Mouse (Mus musculus) forebrain, embryonic 16.5 days (tissue): ENCODE results near the gene Gm36079. TPM values are rescaled to one million over a fixed set of nuclear protein-coding genes. Genes with fewer than 3 reads are reported as not detected.
"Not testable (repeated sequence)": the region's sequence is repeated elsewhere in the genome, so short reads cannot be mapped to it uniquely, and the experiment has no call there.

Experiments
- ATAC-seq: fragments of 200-750 bp; cut with Nextera tagmentation; 2 replicates; pipeline ENCODE4 v1.8.0; 2017; ENCODE audit warnings: mild to moderate bottlenecking, moderate library complexity
- H3K27ac ChIP-seq: fragments of 300-500 bp; sonication (generic); 2 replicates; pipeline ENCODE4 v1.5.1; 2014; ENCODE audit warnings: low read length, control low read depth
- H3K27me3 ChIP-seq: fragments of 300-500 bp; sonication (generic); replicated peaks from 2 replicates; pipeline ENCODE4 v1.6.1; 2014; ENCODE audit warnings: low read length; ENCODE audit not compliant: control insufficient read depth, insufficient read depth
- H3K36me3 ChIP-seq: fragments of 300-500 bp; sonication (generic); 2 replicates; pipeline ENCODE4 v1.6.1; 2014; ENCODE audit not compliant: control insufficient read depth, insufficient read depth
- H3K4me1 ChIP-seq: fragments of 300-500 bp; sonication (generic); replicated peaks from 2 replicates; pipeline ENCODE4 v1.6.1; 2014; ENCODE audit warnings: low read length; ENCODE audit not compliant: control insufficient read depth, insufficient read depth
- H3K4me2 ChIP-seq: fragments of 300-500 bp; sonication (generic); 2 replicates; pipeline ENCODE4 v1.6.1; 2014; ENCODE audit warnings: mild to moderate bottlenecking, low read length, control low read depth
- H3K4me3 ChIP-seq: fragments of 300-500 bp; sonication (generic); replicated peaks from 2 replicates; pipeline ENCODE4 v1.5.1; 2014; ENCODE audit warnings: mild to moderate bottlenecking, low read length, control low read depth
- H3K9ac ChIP-seq: fragments of 300-500 bp; sonication (generic); replicated peaks from 2 replicates; pipeline ENCODE4 v1.6.1; 2014; ENCODE audit warnings: low read depth, low read length, control low read depth
- H3K9me3 ChIP-seq: fragments of 300-500 bp; sonication (generic); 2 replicates; pipeline ENCODE4 v1.6.1; 2016; ENCODE audit warnings: low read length; ENCODE audit not compliant: control insufficient read depth
- WGBS: fragments of 180-500 bp; shearing (Covaris S2); extraction: QIAGEN DNeasy Blood & Tissue Kit; methylation state at CpG from one replicate; pipeline ENCODE4 v1.1.7; 2014; 5-methylcytosine and 5-hydroxymethylcytosine counted together
- polyA plus RNA-seq: library from polyadenylated mRNA; unstranded; fragments of >200 nt; fragmentation: Nextera tagmentation; extraction: Ambion mirVana; gene quantifications from 2 replicates; pipeline ENCODE4 v1.2.1, GENCODE M21; 2015

Gene Gm36079
- not detected in 2 replicates for polyA plus RNA-seq

DNA sequence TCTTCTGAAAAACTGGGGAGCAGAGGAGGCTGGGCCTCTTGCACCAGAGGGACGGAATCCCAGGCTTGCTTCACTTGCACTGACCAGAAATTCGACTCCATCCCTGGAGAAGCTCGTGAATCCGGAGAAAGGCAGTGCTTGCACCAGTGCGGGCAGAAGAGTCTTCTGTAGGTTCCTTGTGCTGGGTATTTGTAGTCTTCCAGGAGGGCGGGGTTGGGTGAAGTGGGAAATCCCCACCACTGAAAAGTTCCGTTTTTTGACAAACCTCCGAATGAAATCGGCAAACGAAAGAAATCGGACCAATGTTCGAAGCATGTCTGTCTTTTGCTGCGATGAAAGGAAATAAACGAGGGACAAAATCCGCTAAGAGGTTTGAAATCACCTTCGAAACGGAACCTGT, at the start of gene Gm36079:
TSS of gene Gm36079 (minus strand) at position 101 of the 400 bp plus-strand sequence.
- H3K4me3 ChIP-seq, H3K36me3 ChIP-seq, H3K4me2 ChIP-seq, H3K4me1 ChIP-seq, H3K9me3 ChIP-seq, H3K27ac ChIP-seq, H3K9ac ChIP-seq, ATAC-seq: not testable (repeated sequence)
- no CpG with 5 or more reads among the region's 17 CpGs for WGBS
- H3K27me3 ChIP-seq, result peaks cover 11% of the 10 kb centered on the region; the same call in 1 of the 2 replicates

DNA sequence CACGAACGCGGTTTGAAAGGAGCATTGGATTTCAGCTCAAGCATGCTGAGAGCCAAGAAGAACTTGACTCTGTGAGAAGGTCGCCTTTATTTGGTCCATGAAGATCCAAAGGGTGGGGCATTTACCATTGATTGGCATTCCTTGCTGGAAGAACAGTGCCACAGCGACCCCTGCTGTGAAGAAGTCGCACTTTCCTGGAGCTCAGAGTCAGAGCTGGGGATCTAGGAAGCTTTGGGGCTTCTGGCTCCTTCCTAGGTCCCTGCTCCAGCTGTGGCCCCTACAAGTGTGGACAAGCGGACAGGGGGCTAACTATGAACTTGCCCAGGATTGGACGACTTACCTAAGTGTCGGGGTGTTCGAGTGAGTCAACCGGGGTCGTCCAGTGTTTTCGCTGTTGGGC, 44.1 kb upstream of the Gm36079 start:
- H3K27me3 ChIP-seq, result not testable (repeated sequence)
- no CpG with 5 or more reads among the region's 13 CpGs for WGBS

DNA sequence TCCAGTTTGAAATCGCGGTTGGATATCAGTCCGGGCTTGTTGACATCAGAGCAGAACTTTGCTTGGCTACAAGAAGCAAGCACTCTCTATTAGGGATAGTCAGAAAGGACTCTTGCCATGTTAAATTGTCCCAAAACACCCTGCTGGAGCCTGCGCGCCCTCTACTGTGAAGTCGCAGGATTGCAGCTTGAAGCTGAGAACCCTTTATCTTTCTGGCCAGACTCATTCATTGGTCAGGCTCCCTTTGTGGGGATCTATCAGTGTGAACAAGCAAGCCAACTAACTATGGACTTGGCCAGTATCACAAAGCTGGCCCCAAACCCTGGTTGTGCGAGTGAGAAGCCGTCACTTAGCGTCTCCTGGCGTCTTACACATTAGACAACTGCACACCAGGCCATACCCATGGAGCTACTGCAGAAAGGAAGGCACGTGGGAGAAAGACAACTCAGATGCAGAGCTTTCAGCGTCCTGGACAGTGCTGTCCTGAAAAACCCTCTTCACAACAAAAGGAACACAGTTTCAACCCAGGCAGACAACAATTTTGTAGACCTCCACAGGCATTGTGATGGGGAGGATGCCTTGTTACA, 43.3 kb upstream of the Gm36079 start:
- H3K27me3 ChIP-seq, H3K9ac ChIP-seq, H3K27ac ChIP-seq, H3K36me3 ChIP-seq, H3K4me2 ChIP-seq, H3K4me3 ChIP-seq, H3K9me3 ChIP-seq, ATAC-seq, H3K4me1 ChIP-seq: not testable (repeated sequence)
- no CpG with 5 or more reads among the region's 12 CpGs for WGBS

More for the DNA sequence above, 44.1 kb upstream of the Gm36079 start:
- not testable (repeated sequence) for H3K4me3 ChIP-seq, H3K4me1 ChIP-seq, H3K27ac ChIP-seq, H3K9me3 ChIP-seq, ATAC-seq, H3K4me2 ChIP-seq, H3K9ac ChIP-seq, H3K36me3 ChIP-seq

DNA sequence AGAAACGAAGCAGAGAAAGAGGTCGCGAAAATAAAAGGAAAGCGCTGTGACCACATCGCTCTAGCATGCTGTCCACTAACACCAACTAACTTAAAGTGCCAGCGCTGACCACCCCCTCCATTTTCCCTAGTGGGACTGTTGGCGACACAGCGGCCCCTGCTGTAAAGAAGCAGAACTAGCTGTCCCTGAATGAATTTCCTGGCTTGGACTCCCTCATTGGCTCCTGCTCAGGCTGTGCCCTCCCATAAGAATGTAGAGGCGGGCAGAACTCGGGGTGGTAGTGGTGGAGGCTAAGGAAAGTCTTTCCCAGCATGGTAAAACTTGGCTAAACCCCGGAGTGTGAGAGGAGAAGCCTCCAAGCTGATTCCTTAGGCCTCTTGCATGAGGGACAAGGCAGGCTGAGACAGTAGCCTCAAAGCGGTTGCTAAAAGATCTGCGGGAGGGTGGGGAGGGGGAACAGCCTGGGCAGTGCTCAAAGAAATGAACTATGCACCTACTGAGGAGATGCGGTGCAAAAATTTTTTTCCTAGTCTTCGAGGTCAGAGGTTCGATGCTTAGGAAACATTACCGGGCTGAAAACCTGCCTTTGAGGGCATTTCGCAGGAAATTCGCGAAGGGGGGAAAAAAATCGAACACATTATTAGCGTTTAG, 36.8 kb upstream of the Gm36079 start:
- no CpG with 5 or more reads among the region's 22 CpGs for WGBS
- H3K4me3 ChIP-seq, H3K36me3 ChIP-seq, H3K9me3 ChIP-seq, H3K4me2 ChIP-seq, H3K27me3 ChIP-seq, H3K9ac ChIP-seq, H3K27ac ChIP-seq, H3K4me1 ChIP-seq: not testable (repeated sequence)
- peak; percentile 58; the same call in 1 of the 2 replicates for ATAC-seq

GRCm38 (mm10) chr13:120062903-120063302, 36.1 kb upstream of the Gm36079 start:
- H3K36me3 ChIP-seq, ATAC-seq, H3K9ac ChIP-seq, H3K9me3 ChIP-seq, H3K27me3 ChIP-seq, H3K4me1 ChIP-seq, H3K4me3 ChIP-seq, H3K4me2 ChIP-seq, H3K27ac ChIP-seq: not testable (repeated sequence)
- WGBS, result no CpG with 5 or more reads among the region's 4 CpGs

DNA sequence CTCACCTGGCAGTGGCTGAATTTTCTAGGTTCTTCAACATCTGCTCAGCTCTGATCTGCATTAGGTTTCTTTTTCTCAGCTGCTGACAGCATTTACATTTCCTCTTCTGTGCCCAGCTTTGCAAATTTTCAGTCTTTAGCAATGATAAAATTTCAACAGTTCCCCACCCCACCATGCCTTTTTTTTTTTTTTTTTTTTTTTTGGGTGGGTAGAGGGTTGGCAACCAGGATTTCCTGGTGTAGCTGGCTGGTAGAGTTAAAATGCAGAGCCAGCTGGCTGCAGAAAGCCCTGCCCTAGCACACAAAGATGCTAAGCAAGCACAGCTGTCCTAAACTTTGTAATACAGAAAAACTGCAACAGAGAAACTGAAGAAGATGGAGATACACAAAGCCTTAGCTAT, 25.3 kb upstream of the Gm36079 start, which contains the start of gene Gm21188:
TSS of gene Gm21188 (minus strand) at position 110 of the 400 bp plus-strand sequence.
- not testable (repeated sequence) for H3K4me2 ChIP-seq, H3K9me3 ChIP-seq, H3K9ac ChIP-seq, H3K27ac ChIP-seq, ATAC-seq, H3K27me3 ChIP-seq, H3K36me3 ChIP-seq, H3K4me3 ChIP-seq, H3K4me1 ChIP-seq

- not testable (repeated sequence) for H3K4me3 ChIP-seq, H3K36me3 ChIP-seq, H3K9me3 ChIP-seq, H3K27me3 ChIP-seq, H3K4me1 ChIP-seq, ATAC-seq, H3K27ac ChIP-seq, H3K9ac ChIP-seq, H3K4me2 ChIP-seq
- no CpG with 5 or more reads among the region's 5 CpGs for WGBS
These were observed 21.8 kb upstream of the Gm36079 start for GRCm38 (mm10) chr13:120048608-120049007.

- H3K4me2 ChIP-seq, H3K36me3 ChIP-seq, H3K27me3 ChIP-seq, H3K27ac ChIP-seq, H3K4me1 ChIP-seq, H3K9ac ChIP-seq, H3K4me3 ChIP-seq, H3K9me3 ChIP-seq, ATAC-seq: not testable (repeated sequence)
- no CpG with 5 or more reads among the region's 2 CpGs for WGBS
These were observed 21.4 kb upstream of the Gm36079 start for GRCm38 (mm10) chr13:120048186-120048585.

DNA sequence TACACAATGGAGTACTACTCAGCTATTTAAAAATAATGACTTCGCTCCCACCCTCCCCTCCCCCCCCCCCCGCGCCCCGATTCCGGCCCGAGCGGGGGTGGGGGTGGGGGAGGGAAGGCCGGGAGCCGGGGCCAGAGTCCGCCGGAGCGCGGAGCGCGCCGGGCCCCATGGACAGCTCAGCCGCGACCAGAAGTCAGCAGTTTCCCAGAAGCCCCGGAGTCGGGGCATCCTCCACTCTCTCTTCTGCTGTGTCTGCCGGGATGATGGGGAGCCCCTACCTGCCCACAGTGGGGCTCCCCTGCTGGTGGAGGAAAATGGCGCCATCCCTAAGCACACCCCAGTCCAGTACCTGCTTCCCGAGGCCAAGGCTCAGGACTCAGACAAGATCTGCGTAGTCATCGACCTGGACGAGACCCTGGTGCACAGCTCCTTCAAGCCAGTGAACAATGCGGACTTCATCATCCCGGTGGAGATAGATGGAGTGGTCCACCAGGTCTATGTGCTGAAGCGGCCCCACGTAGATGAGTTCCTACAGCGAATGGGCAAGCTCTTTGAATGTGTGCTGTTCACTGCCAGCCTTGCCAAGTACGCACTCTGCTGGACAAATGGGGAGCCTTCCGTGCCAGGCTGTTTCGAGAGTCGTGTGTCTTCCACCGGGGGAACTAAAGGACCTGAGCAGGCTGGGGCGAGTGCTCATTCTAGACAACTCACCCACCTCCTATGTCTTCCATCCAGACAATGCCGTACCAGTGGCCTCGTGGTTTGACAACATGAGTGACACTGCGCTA, 19.8 kb upstream of the Gm36079 start:
- not testable (repeated sequence) for H3K27me3 ChIP-seq, ATAC-seq, H3K9me3 ChIP-seq, H3K27ac ChIP-seq, H3K9ac ChIP-seq, H3K4me1 ChIP-seq, H3K4me2 ChIP-seq, H3K36me3 ChIP-seq, H3K4me3 ChIP-seq
- whole genome bisulfite sequencing, result 2% methylated on average over 17 of the region's 40 CpGs
